Mouse (Mus musculus) midbrain, embryonic 13.5 days (tissue): ENCODE data around the gene Ccdc18. TPM values are rescaled to one million over a fixed set of nuclear protein-coding genes. Genes with fewer than 3 reads are reported as not detected.
"Not testable (repeated sequence)": the region's sequence is repeated elsewhere in the genome, so short reads cannot be mapped to it uniquely, and the experiment has no call there.

Experiments
- ATAC-seq: fragments of 200-750 bp; cut with Nextera tagmentation; 2 replicates; pipeline ENCODE4 v1.8.0; 2017; ENCODE audit warnings: mild to moderate bottlenecking, moderate TSS enrichment, moderate library complexity
- H3K27ac ChIP-seq: fragments of 300-500 bp; sonication (generic); 2 replicates; pipeline ENCODE4 v1.5.1; 2015; ENCODE audit warnings: inconsistent platforms, mild to moderate bottlenecking, moderate library complexity
- H3K27me3 ChIP-seq: fragments of 300-500 bp; sonication (generic); 2 replicates; pipeline ENCODE4 v1.6.1; 2015; ENCODE audit warnings: mild to moderate bottlenecking, inconsistent platforms
- H3K36me3 ChIP-seq: fragments of 300-500 bp; sonication (generic); 2 replicates; pipeline ENCODE4 v1.6.1; 2015; ENCODE audit warnings: mild to moderate bottlenecking, inconsistent platforms
- H3K4me1 ChIP-seq: fragments of 300-500 bp; sonication (generic); replicated peaks from 2 replicates; pipeline ENCODE4 v1.6.1; 2015; ENCODE audit warnings: inconsistent platforms
- H3K4me2 ChIP-seq: fragments of 300-500 bp; sonication (generic); replicated peaks from 2 replicates; pipeline ENCODE4 v1.6.1; 2015; ENCODE audit warnings: moderate library complexity, mild to moderate bottlenecking, inconsistent platforms
- H3K4me3 ChIP-seq: fragments of 300-500 bp; sonication (generic); replicated peaks from 2 replicates; pipeline ENCODE4 v1.5.1; 2015; ENCODE audit warnings: mild to moderate bottlenecking, inconsistent platforms
- H3K9ac ChIP-seq: fragments of 300-500 bp; sonication (generic); replicated peaks from 2 replicates; pipeline ENCODE4 v1.6.1; 2015; ENCODE audit warnings: mild to moderate bottlenecking, inconsistent platforms
- H3K9me3 ChIP-seq: fragments of 300-500 bp; sonication (generic); 2 replicates; pipeline ENCODE4 v1.6.1; 2016; ENCODE audit warnings: mild to moderate bottlenecking, inconsistent platforms
- WGBS: fragments of 180-500 bp; shearing (Covaris S2); methylation state at CpG from one replicate; pipeline ENCODE4 v1.1.7; 2015; 5-methylcytosine and 5-hydroxymethylcytosine counted together
- polyA plus RNA-seq: library from polyadenylated mRNA; unstranded; fragments of >200 nt; fragmentation: Nextera tagmentation; extraction: Ambion mirVana; gene quantifications from 2 replicates; pipeline ENCODE4 v1.2.1, GENCODE M21; 2015

Ccdc18 gene
- polyA plus RNA-seq: 4.3 and 5.2 TPM in 2 replicates

GRCm38 (mm10) chr5:108132441-108133243 is at the start of gene Ccdc18, which contains the start of gene Tmed5:
Gene Ccdc18 (plus strand): TSS chr5:108132875.
Gene Tmed5 (minus strand): TSS chr5:108132620.
- Histone ChIP-seq H3K9me3 (no peaks in the 10 kb centered on the region), H3K4me3 (peak within 1 kb of the TSS; percentile 78), H3K36me3 (peaks cover 10% of the 10 kb centered on the region), H3K4me1 (peaks cover 22% of the 10 kb centered on the region), H3K4me2 (peak within 1 kb of the TSS; percentile 67), H3K9ac (peak within 1 kb of the TSS; percentile 73), H3K27me3 (no peaks in the 10 kb centered on the region), H3K27ac (peak within 1 kb of the TSS; percentile 81)
- under 1% methylated on average over 65 of the region's 65 CpGs for WGBS
- peak; percentile 100 for ATAC-seq

GRCm38 (mm10) chr5:108085440-108085839 is 47.2 kb upstream of the Ccdc18 start:
- no peaks in the 10 kb centered on the region for H3K4me1 ChIP-seq
- H3K27me3 ChIP-seq: no peaks in the 10 kb centered on the region
- H3K9me3 ChIP-seq: no peaks in the 10 kb centered on the region
- no peak overlapping the region for H3K9ac ChIP-seq
- H3K4me2 ChIP-seq: no peak overlapping the region
- 91% methylated on average over 2 of the region's 2 CpGs for WGBS
- H3K27ac ChIP-seq: no peak overlapping the region
- no peak for ATAC-seq
- no peak overlapping the region for H3K4me3 ChIP-seq
- H3K36me3 ChIP-seq: peaks cover 58% of the 10 kb centered on the region

GRCm38 (mm10) chr5:108092731-108093130 is 39.9 kb upstream of the Ccdc18 start:
- not testable (repeated sequence) for H3K9me3 ChIP-seq, H3K4me2 ChIP-seq, H3K27me3 ChIP-seq, H3K27ac ChIP-seq, H3K9ac ChIP-seq, H3K4me1 ChIP-seq, H3K4me3 ChIP-seq, ATAC-seq
- WGBS: 97% methylated on average over 8 of the region's 8 CpGs
- peaks cover 60% of the 10 kb centered on the region for H3K36me3 ChIP-seq

DNA sequence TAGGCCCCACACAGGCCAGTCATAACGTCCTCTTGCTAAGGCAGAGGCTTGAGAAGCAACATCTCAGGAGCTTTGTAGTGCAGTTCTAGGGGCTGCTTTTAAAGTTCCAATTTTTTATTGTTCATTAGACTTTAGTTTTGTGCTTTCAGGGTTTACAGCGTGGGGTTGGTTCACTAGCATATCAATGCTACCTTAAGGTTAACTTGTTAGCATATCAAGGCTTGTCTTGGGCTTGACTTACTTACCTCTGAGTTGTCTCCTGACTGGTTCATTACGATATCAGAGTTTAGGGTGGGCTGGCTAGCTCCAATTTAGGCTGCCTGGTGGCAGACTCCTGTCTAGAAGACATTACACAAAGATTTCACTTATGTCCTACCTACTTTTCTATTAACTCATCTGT is 35.0 kb upstream of the Ccdc18 start:
- Histone ChIP-seq H3K4me2 (no peak overlapping the region), H3K4me1 (no peaks in the 10 kb centered on the region), H3K27me3 (no peaks in the 10 kb centered on the region), H3K9me3 (no peaks in the 10 kb centered on the region), H3K36me3 (peaks cover 49% of the 10 kb centered on the region), H3K4me3 (no peak overlapping the region), H3K9ac (no peak overlapping the region), H3K27ac (no peak overlapping the region)
- 96% methylated on average over 3 of the region's 3 CpGs for WGBS
- ATAC-seq: no peak

- Histone ChIP-seq H3K27ac (no peak overlapping the region), H3K9ac (no peak overlapping the region), H3K4me1 (no peaks in the 10 kb centered on the region), H3K9me3 (no peaks in the 10 kb centered on the region), H3K4me3 (no peak overlapping the region), H3K4me2 (no peak overlapping the region), H3K27me3 (no peaks in the 10 kb centered on the region), H3K36me3 (peaks cover 51% of the 10 kb centered on the region)
- no peak for ATAC-seq
Measured at GRCm38 (mm10) chr5:108100196-108100595, 32.5 kb upstream of the Ccdc18 start.

GRCm38 (mm10) chr5:108104306-108104705 is 28.4 kb upstream of the Ccdc18 start:
- H3K4me3 ChIP-seq: no peak overlapping the region
- peaks cover 43% of the 10 kb centered on the region for H3K36me3 ChIP-seq
- no peak overlapping the region for H3K27ac ChIP-seq
- WGBS: 83% methylated on average over 5 of the region's 5 CpGs
- no peaks in the 10 kb centered on the region for H3K4me1 ChIP-seq
- no peak overlapping the region for H3K9ac ChIP-seq
- H3K4me2 ChIP-seq: no peak overlapping the region
- ATAC-seq: no peak
- H3K27me3 ChIP-seq: no peaks in the 10 kb centered on the region
- no peaks in the 10 kb centered on the region for H3K9me3 ChIP-seq

DNA sequence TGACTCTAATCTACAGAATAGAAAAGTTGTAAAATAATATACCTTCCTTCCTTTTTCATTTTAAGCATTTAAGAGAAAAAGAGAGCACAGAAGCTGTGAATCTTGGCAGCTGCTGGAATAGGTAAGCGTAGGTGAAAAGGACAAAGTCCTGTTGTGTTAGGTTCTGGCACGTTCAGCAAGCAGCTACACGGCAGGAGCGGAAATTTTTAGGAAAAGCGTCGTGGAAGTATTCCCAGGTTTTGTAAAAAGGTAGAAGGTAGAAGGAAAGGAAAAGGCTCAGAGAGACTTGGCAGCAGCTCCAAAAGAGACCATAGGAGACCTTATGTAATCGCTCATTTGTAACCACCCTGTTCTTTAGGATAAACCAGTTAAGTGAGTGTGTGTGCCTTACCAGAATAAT is 23.3 kb upstream of the Ccdc18 start:
- WGBS: 95% methylated on average over 7 of the region's 7 CpGs
- no peak for ATAC-seq
- H3K9me3 ChIP-seq: no peaks in the 10 kb centered on the region

DNA sequence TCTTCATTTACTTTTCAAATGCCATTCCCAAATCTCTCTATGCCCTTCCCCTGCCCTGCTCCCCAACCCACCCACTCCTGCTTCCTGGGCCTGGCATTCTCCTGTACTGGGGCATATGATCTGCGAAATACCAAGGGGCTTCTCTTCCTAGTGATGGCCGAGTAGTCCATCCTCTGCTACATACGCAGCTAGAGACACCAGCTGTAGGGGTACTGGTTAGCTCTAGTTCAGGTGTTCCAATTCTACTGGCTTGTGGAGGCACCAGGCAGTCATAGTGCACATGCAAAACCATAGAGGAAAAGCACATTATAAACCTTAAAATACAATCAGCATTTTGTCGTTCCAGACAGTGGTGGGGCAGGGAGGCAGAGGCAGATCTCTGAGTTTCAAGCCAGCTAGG is 15.0 kb upstream of the Ccdc18 start:
- H3K27me3 ChIP-seq: no peaks in the 10 kb centered on the region
- no peak overlapping the region for H3K4me2 ChIP-seq
- H3K36me3 ChIP-seq: peaks cover 12% of the 10 kb centered on the region
- no peak overlapping the region for H3K4me3 ChIP-seq
- 89% methylated on average over 4 of the region's 4 CpGs for WGBS
- H3K4me1 ChIP-seq: no peaks in the 10 kb centered on the region
- no peaks in the 10 kb centered on the region for H3K9me3 ChIP-seq
- ATAC-seq: no peak
- no peak overlapping the region for H3K9ac ChIP-seq
- no peak overlapping the region for H3K27ac ChIP-seq

More for the DNA sequence above, 23.3 kb upstream of the Ccdc18 start:
- H3K27me3 ChIP-seq: no peaks in the 10 kb centered on the region
- no peak overlapping the region for H3K9ac ChIP-seq
- no peak overlapping the region for H3K27ac ChIP-seq
- no peak overlapping the region for H3K4me3 ChIP-seq
- H3K4me1 ChIP-seq: no peaks in the 10 kb centered on the region
- H3K36me3 ChIP-seq: peaks cover 24% of the 10 kb centered on the region
- no peak overlapping the region for H3K4me2 ChIP-seq

DNA sequence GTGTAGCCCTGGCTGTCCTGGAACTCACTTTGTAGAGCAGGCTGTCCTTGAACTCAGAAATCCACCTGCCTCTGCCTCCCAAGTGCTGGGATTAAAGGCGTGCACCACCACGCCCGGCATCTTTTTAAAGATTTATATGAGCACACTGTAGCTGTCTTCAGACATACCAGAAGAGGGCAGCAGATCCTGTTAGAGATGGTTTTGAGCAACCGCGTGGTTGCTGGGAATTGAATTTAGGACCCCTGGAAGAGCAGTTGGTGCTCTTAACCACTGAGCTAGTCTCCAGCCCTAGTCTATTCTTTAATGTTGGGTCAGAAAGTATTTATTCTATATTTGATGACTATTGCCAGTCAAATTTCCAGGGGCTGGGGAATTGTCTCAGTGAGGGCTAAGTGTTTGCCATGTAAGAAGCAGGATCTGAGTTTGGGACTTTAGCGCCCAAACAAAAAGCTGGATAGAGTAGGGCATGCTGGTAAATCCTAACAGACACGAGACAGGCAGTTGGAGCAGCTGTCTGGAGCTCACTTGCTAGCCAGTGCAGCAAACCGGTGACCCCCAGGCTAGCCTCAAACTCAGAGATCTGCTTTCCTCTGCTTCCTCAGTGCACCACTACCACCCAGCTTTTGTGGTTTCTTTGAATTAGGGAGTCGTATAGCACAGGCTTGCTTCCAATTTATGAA is 12.3 kb upstream of the Ccdc18 start:
- Histone ChIP-seq H3K27me3 (no peaks in the 10 kb centered on the region), H3K36me3 (peaks cover 15% of the 10 kb centered on the region), H3K9me3 (no peaks in the 10 kb centered on the region), H3K4me1 (no peaks in the 10 kb centered on the region), H3K4me3 (no peak overlapping the region), H3K4me2 (no peak overlapping the region), H3K27ac (no peak overlapping the region), H3K9ac (no peak overlapping the region)
- ATAC-seq: no peak
- 83% methylated on average over 9 of the region's 9 CpGs for WGBS

- Histone ChIP-seq H3K4me3 (peak overlapping the region; percentile 78), H3K27me3 (no peaks in the 10 kb centered on the region), H3K4me2 (peak overlapping the region; percentile 67), H3K4me1 (peaks cover 22% of the 10 kb centered on the region), H3K9ac (peak overlapping the region; percentile 73), H3K9me3 (no peaks in the 10 kb centered on the region), H3K36me3 (peaks cover 12% of the 10 kb centered on the region), H3K27ac (peak overlapping the region; percentile 81)
- no peak; the same call in 1 of the 2 replicates for ATAC-seq
- WGBS: under 1% methylated on average over 32 of the region's 32 CpGs
Measured at GRCm38 (mm10) chr5:108131849-108132440, 730 bp upstream of the Ccdc18 start.

- 94% methylated on average over 1 of the region's 1 CpGs for WGBS
Measured at GRCm38 (mm10) chr5:108152592-108152991, 19.9 kb downstream of the Ccdc18 start.

DNA sequence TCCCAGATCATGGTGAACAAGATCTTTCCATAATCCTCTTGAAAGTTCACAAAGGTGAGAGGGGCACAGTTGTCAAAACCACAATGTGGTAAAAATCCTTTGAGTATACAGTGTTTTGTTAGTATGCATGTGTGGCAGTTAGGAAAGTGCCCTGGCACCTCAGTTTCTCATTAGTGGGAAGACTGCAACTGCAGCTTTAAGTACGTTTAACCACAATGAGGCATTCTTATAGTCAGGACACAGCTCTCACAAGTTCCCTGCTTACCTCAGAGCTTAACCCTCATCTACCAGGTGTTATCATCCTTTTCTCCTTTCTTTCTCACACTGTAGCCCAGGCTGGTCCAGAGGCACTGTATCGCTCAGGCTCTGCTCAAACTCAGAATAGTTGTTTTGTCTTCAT is 28.1 kb downstream of the Ccdc18 start:
- Histone ChIP-seq H3K27me3 (no peaks in the 10 kb centered on the region), H3K36me3 (no peaks in the 10 kb centered on the region), H3K4me1 (no peaks in the 10 kb centered on the region), H3K4me3 (no peak overlapping the region), H3K9me3 (no peaks in the 10 kb centered on the region), H3K4me2 (no peak overlapping the region), H3K27ac (no peak overlapping the region), H3K9ac (no peak overlapping the region)
- ATAC-seq: no peak
- WGBS: 85% methylated on average over 2 of the region's 2 CpGs

More at GRCm38 (mm10) chr5:108152592-108152991, 19.9 kb downstream of the Ccdc18 start:
- Histone ChIP-seq H3K4me3 (no peak overlapping the region), H3K9ac (no peak overlapping the region), H3K4me1 (no peaks in the 10 kb centered on the region), H3K36me3 (no peaks in the 10 kb centered on the region), H3K27ac (no peak overlapping the region), H3K9me3 (no peaks in the 10 kb centered on the region), H3K4me2 (no peak overlapping the region), H3K27me3 (no peaks in the 10 kb centered on the region)
- ATAC-seq: no peak
